22 mouse cellular contexts compared by ENCODE assay signal in the genomic region with DNA sequence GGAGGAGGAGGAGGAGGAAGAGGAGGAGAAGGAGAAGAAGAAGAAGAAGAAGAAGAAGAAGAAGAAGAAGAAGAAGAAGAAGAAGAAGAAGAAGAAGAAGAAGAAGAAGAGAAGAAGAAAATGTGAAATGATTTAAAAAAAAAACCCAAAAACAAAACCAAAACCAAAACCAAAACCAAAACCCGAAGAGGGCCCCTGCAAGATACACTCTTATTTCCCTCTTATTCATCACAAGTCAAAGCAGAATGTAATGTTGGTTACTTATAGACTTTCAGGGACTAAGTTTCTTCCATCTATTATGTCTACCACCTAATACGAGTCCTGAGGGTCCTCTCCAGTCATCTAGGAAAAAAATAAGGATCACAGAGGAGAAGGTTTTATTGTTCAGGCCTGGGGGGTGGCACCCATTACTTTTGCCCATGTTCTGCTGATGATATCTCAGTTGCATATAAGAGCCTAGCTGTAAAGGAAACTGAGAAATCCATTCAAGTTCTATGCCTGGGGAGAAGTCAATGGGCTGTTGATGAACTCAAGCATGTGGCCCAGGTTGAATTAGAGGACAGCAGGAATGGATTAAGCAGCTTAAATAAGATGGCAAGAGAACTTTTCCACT.
"Had no signal": no experiment of that assay in that cellular context is flagged by ENCODE, and none has a peak within 500 bp of the region (broad histone marks: within the 10 kb centered on the region; RNA-seq: fewer than 3 reads in every experiment).

No protein-coding gene starts in this region.

- H3K4me2 ChIP-seq: limb, embryonic 12.5 days; limb, embryonic 15.5 days; liver, embryonic 11.5 days; lung, embryonic 14.5 days; midbrain, embryonic 12.5 days; midbrain, embryonic 15.5 days; stomach, embryonic 15.5 days had no signal

- H3K27ac ChIP-seq: kidney, postnatal 0 days; left cerebral cortex, adult 2 months; limb, embryonic 12.5 days; limb, embryonic 15.5 days; liver, embryonic 14.5 days; macrophage; midbrain, embryonic 12.5 days; midbrain, embryonic 15.5 days; stomach, embryonic 15.5 days had no signal

- H3K9ac ChIP-seq: limb, embryonic 12.5 days; limb, embryonic 15.5 days; liver, embryonic 14.5 days; liver, postnatal 0 days; lung, embryonic 14.5 days; midbrain, embryonic 12.5 days; midbrain, embryonic 15.5 days; stomach, embryonic 15.5 days had no signal

- DNase-seq: kidney, adult 2 months; kidney, postnatal 25 days; layer of hippocampus, postnatal 36 days; left cerebral cortex, postnatal 4 days; liver, postnatal 0 days; lung, embryonic 14.5 days; right cerebral cortex, postnatal 14 days; right cerebral cortex, postnatal 4 days; spleen, adult 18-20 months; thymus, postnatal 25 days had no signal

- H3K4me3 ChIP-seq: left cerebral cortex, adult 2 months; limb, embryonic 12.5 days; limb, embryonic 15.5 days; midbrain, embryonic 12.5 days; midbrain, embryonic 15.5 days; myocyte; stomach, embryonic 15.5 days had no signal

- ATAC-seq: liver, postnatal 0 days; lung, postnatal 0 days; midbrain, embryonic 15.5 days had no signal

- H3K4me1 ChIP-seq: limb, embryonic 12.5 days; limb, embryonic 15.5 days; midbrain, embryonic 12.5 days; midbrain, embryonic 15.5 days; stomach, embryonic 15.5 days had no signal

- H3K36me3 ChIP-seq: limb, embryonic 12.5 days; limb, embryonic 15.5 days; midbrain, embryonic 12.5 days; midbrain, embryonic 15.5 days; stomach, embryonic 15.5 days had no signal

- H3K9me3 ChIP-seq: midbrain, embryonic 12.5 days; midbrain, embryonic 15.5 days; stomach, embryonic 15.5 days had no signal

- H3K27me3 ChIP-seq: limb, embryonic 12.5 days; limb, embryonic 15.5 days; midbrain, embryonic 12.5 days; midbrain, embryonic 15.5 days; stomach, embryonic 15.5 days had no signal
